Mouse (Mus musculus): ENCODE data around the gene Fto.

- TF ChIP-seq CTCF (conservative IDR thresholded peaks at IDR 0.05; ENCODE audit: insufficient read depth, insufficient read length, low read depth, low read length): no peak
- no peak for TF ChIP-seq POLR2A (IDR thresholded peaks at IDR 0.05; ENCODE audit: low read depth, low read length)
Measured at GRCm38 (mm10) chr8:91572630-91573029, 259.3 kb downstream of the Fto start.
